Comparison of ENCODE assay signal across 8 mouse cellular contexts in genomic region chr9:91361033-91361855, GRCm38 (mm10). TPM values are rescaled to one million over a fixed set of nuclear protein-coding genes. Genes with fewer than 3 reads are reported as not detected.
DNase-seq lines count a peak whose midpoint lies in the region; ATAC-seq lines count a peak whose summit lies in the region.

No protein-coding gene starts in this region.

- peak overlapping the region; percentile 95 for H3K27ac ChIP-seq in forebrain, embryonic 14.5 days (ENCODE audit: low read depth, low read length)
- H3K27ac ChIP-seq in midbrain, embryonic 10.5 days (replicated peaks): peak overlapping the region; percentile 95

- H3K4me3 ChIP-seq in forebrain, embryonic 14.5 days (ENCODE audit: low read depth, low read length): peak overlapping the region; percentile 60
- H3K4me3 ChIP-seq in midbrain, embryonic 10.5 days: peak overlapping the region; percentile 77

- 1% methylated on average over 35 of the region's 35 CpGs for WGBS in forebrain, embryonic 14.5 days
- under 1% methylated on average over 35 of the region's 35 CpGs for WGBS in midbrain, embryonic 10.5 days

- peak; percentile 24; the same call in 1 of the 2 replicates for ATAC-seq in forebrain, embryonic 14.5 days
- ATAC-seq in monocyte, adult 5-6 weeks (replicated peaks; ENCODE audit: insufficient number of reproducible peaks, low FRiP score, low TSS enrichment, poor library complexity, severe bottlenecking): no peak

- DNase-seq in cerebellum, adult 18-20 months: peak; percentile 30 to 62
- no peak for DNase-seq in cerebellum, adult 11 months
- peak; percentile 64 for DNase-seq in MN1 (ENCODE audit: low spot score)
- DNase-seq in forebrain, embryonic 14.5 days (ENCODE audit: low spot score): peak; percentile 54
- DNase-seq in midbrain, embryonic 10.5 days (ENCODE audit: low spot score): peak; percentile 53
- DNase-seq in gastrocnemius, adult 18-20 months (ENCODE audit: low spot score): no peak
- no peak for DNase-seq in left cerebral cortex, adult 8-10 months (ENCODE audit: low spot score in 2 of 2)

- no peaks in the 10 kb centered on the region for H3K9me3 ChIP-seq in forebrain, embryonic 14.5 days (replicated peaks; ENCODE audit: control insufficient read depth, low read length)
- no peaks in the 10 kb centered on the region for H3K9me3 ChIP-seq in midbrain, embryonic 10.5 days (replicated peaks)

- H3K4me2 ChIP-seq in forebrain, embryonic 14.5 days (ENCODE audit: low read length): peak overlapping the region; percentile 57

- H3K36me3 ChIP-seq in forebrain, embryonic 14.5 days (ENCODE audit: control insufficient read depth, insufficient read depth, low read length): peaks cover 4% of the 10 kb centered on the region; the same call in 1 of the 2 replicates
- peaks cover 31% of the 10 kb centered on the region for H3K36me3 ChIP-seq in midbrain, embryonic 10.5 days

- peaks cover 18% of the 10 kb centered on the region for H3K27me3 ChIP-seq in forebrain, embryonic 14.5 days (replicated peaks; ENCODE audit: control insufficient read depth, insufficient read depth, low read length)
- H3K27me3 ChIP-seq in midbrain, embryonic 10.5 days (ENCODE audit: low read depth, poor library complexity, severe bottlenecking): peaks cover 100% of the 10 kb centered on the region

- H3K4me1 ChIP-seq in forebrain, embryonic 14.5 days (ENCODE audit: control insufficient read depth, insufficient read depth, low read length): no peaks in the 10 kb centered on the region
- H3K4me1 ChIP-seq in midbrain, embryonic 10.5 days: peaks cover 44% of the 10 kb centered on the region

- H3K9ac ChIP-seq in forebrain, embryonic 14.5 days (ENCODE audit: low read length): peak overlapping the region; percentile 93

RNA-seq across cellular contexts. Expression of gene Zic4, which starts 1.0 kb away (rescaled TPM):
- polyA plus RNA-seq in forebrain, embryonic 14.5 days (2014; fragmentation: Nextera tagmentation; extraction: Ambion mirVana): 45.1 and 56.3 TPM in 2 replicates
- polyA plus RNA-seq in midbrain, embryonic 10.5 days (2016; fragmentation: Nextera tagmentation; extraction: Ambion mirVana): 25.1 and 33.5 TPM in 2 replicates
- not detected in 3 replicates for total RNA-seq in monocyte, adult 5-6 weeks (2017)
- total RNA-seq in gastrocnemius, adult 18-20 months (2021): under 1 TPM in 1 of 2 experiments, not detected in 1; 0.17 TPM
- 1 to 10 TPM; 3.2 to 8.1 (median 5.6) TPM for total RNA-seq in left cerebral cortex, adult 8-10 months (2022)

RNA-seq across cellular contexts. Expression of gene Zic1, which starts 4.4 kb away (rescaled TPM):
- 14.4 and 14.8 TPM in 2 replicates for polyA plus RNA-seq in forebrain, embryonic 14.5 days (2014; fragmentation: Nextera tagmentation; extraction: Ambion mirVana)
- polyA plus RNA-seq in midbrain, embryonic 10.5 days (2016; fragmentation: Nextera tagmentation; extraction: Ambion mirVana): 6.5 and 6.6 TPM in 2 replicates
- not detected in 3 replicates for total RNA-seq in monocyte, adult 5-6 weeks (2017)
- total RNA-seq in gastrocnemius, adult 18-20 months (2021): 1 to 10 TPM; 1.8 to 3.3 TPM
- 10 to 100 TPM; 13.6 to 36.2 (median 24.1) TPM for total RNA-seq in left cerebral cortex, adult 8-10 months (2022)

Comparison
In these comparisons a context has a peak if more than half of its experiments do, and no peak if none do; other contexts are left out.
1. DNase-seq: peak in cerebellum, adult 18-20 months (2 of 2), MN1 (single experiment), forebrain, embryonic 14.5 days (single experiment) and midbrain, embryonic 10.5 days (single experiment); none in cerebellum, adult 11 months (single experiment), gastrocnemius, adult 18-20 months (single experiment) and left cerebral cortex, adult 8-10 months (0 of 2).